Mouse (Mus musculus) ES-E14 (cell line): ENCODE measurements at regions not wholly inside any gene's neighbourhood (a gene's known extent, or its start where the extent isn't known, plus 50 kb on each side); places are given as distances from the start of the nearest gene placed in this dataset.

Experiments
- HCFC1 ChIP-seq: IDR thresholded peaks from 2 replicates; pipeline ENCODE4 v1.6.1; 2012; ENCODE audit warnings: low read length, inconsistent platforms, borderline replicate concordance; ENCODE audit not compliant: insufficient read depth
- ZNF384 ChIP-seq: IDR thresholded peaks from 2 replicates; pipeline ENCODE4 v1.6.1; 2012; ENCODE audit warnings: low read depth, low read length, inconsistent platforms

DNA sequence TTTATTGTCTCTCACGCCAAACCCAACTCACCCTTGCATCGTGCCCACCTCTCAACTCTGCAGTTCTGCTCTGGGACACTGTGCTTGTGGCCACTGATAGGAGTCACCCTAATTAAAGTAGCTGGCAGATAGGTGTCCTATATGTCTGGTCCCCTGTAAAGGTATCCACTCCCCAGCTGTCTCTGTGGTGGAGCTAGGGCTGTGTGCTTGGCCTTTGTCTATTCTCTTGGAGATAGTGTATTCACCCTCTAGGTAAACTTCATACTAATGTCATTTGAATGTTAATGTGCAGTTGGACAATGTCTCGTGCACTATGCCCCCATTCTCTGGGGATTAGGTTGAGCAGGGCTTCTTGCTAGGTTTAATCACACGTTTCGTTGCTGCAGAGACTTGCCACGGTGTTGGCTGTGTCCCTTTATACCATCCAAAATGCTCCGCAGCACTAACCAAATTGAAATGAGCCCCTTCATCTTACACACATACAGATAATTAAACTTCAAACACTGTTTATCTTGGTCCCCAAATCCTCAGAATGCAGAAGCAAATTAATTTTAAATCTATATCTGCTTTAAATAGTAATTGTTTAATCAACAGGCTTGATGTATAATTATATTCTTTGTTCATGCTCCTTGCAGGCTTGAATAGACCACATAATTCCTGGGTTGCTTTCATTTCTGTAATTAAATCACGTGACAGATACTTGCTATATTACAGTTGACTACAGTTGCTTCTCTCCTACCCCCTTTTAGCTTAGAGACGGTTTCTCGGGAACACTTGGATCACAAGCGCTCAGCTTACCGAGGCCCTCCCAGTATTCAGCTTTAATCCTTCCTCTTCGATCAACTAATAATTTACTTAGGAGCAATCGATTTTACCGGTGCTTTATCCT, 453.0 kb upstream of the Slc30a5 start:
- no peak for TF ChIP-seq ZNF384
- no peak for TF ChIP-seq HCFC1
